Mouse (Mus musculus) kidney, postnatal 10 days (tissue): ENCODE measurements around the gene Tmem229b.
"Not testable (repeated sequence)": the region's sequence is repeated elsewhere in the genome, so short reads cannot be mapped to it uniquely, and the experiment has no call there.

Experiments
- DNase-seq: peaks from one replicate; pipeline ENCODE4 v3.0.0; 2021; ENCODE audit warnings: mixed read lengths

Tmem229b gene

GRCm38 (mm10) chr12:79005456-79005855 lies 2.0 kb downstream of the Tmem229b start:
- no peak for DNase-seq

GRCm38 (mm10) chr12:79002978-79003377 lies 4.4 kb downstream of the Tmem229b start:
- no peak for DNase-seq

- no peak for DNase-seq
These were observed 5.0 kb downstream of the Tmem229b start for GRCm38 (mm10) chr12:79002406-79002805.

- no peak for DNase-seq
These were observed 10.7 kb downstream of the Tmem229b start for GRCm38 (mm10) chr12:78996711-78997110.

- DNase-seq, result no peak
These were observed 11.2 kb downstream of the Tmem229b start for GRCm38 (mm10) chr12:78996271-78996670.

- DNase-seq, result peak; percentile 25
These were observed 19.8 kb downstream of the Tmem229b start for GRCm38 (mm10) chr12:78987581-78988081.

GRCm38 (mm10) chr12:78984035-78984432 lies 23.4 kb downstream of the Tmem229b start:
- peak; percentile 76 for DNase-seq

- no peak for DNase-seq
These were observed 24.0 kb downstream of the Tmem229b start for GRCm38 (mm10) chr12:78983296-78984034.

- no peak for DNase-seq
These were observed 25.2 kb downstream of the Tmem229b start for GRCm38 (mm10) chr12:78981938-78982825.

- DNase-seq, result no peak
These were observed 26.3 kb downstream of the Tmem229b start for GRCm38 (mm10) chr12:78981131-78981530.

- peak; percentile 62 for DNase-seq
These were observed 26.7 kb downstream of the Tmem229b start for GRCm38 (mm10) chr12:78980683-78981091.

- DNase-seq, result no peak
These were observed 29.9 kb downstream of the Tmem229b start for GRCm38 (mm10) chr12:78977552-78977951.

GRCm38 (mm10) chr12:78977078-78977477 lies 30.3 kb downstream of the Tmem229b start:
- no peak for DNase-seq

- DNase-seq, result no peak
These were observed 31.6 kb downstream of the Tmem229b start for GRCm38 (mm10) chr12:78975836-78976235.

- DNase-seq, result no peak
These were observed 32.7 kb downstream of the Tmem229b start for GRCm38 (mm10) chr12:78974767-78975166.

- DNase-seq, result no peak
These were observed 33.6 kb downstream of the Tmem229b start for GRCm38 (mm10) chr12:78973779-78974178.

- peak; percentile 21 for DNase-seq
These were observed 35.8 kb downstream of the Tmem229b start for GRCm38 (mm10) chr12:78971649-78972048.

GRCm38 (mm10) chr12:78970725-78971124 lies 36.7 kb downstream of the Tmem229b start:
- DNase-seq, result no peak

- DNase-seq, result not testable (repeated sequence)
These were observed 42.9 kb downstream of the Tmem229b start for GRCm38 (mm10) chr12:78964496-78964895.

- DNase-seq, result no peak
These were observed 51.0 kb downstream of the Tmem229b start for GRCm38 (mm10) chr12:78956405-78956804.

GRCm38 (mm10) chr12:78952484-78952883 lies 54.9 kb downstream of the Tmem229b start:
- no peak for DNase-seq

GRCm38 (mm10) chr12:78952053-78952452 lies 55.4 kb downstream of the Tmem229b start:
- no peak for DNase-seq

GRCm38 (mm10) chr12:78947661-78948060 lies 59.8 kb downstream of the Tmem229b start:
- DNase-seq, result no peak

GRCm38 (mm10) chr12:78947161-78947560 lies 60.3 kb downstream of the Tmem229b start:
- DNase-seq, result no peak
